Mouse (Mus musculus) heart, adult 2 months (tissue): ENCODE measurements around the gene Lbx2.

Source experiments
- CTCF ChIP-seq: fragments of 200-600 bp; IDR thresholded peaks from 2 replicates; pipeline ENCODE4 v1.8.1; 2022; ENCODE audit warnings: antibody characterized with exemption, mild to moderate bottlenecking, moderate library complexity
- POLR2A ChIP-seq: fragments of 200-500 bp; IDR thresholded peaks from 2 replicates; pipeline ENCODE4 v1.6.1; 2011; ENCODE audit warnings: mild to moderate bottlenecking, low read depth, low read length, control low read depth; ENCODE audit not compliant: insufficient read depth

GRCm38 (mm10) chr6:83101316-83101687 is 15.1 kb downstream of the Lbx2 start, which contains the start of the genes Ccdc142 and Gm42688:
- TF ChIP-seq CTCF, result peak; percentile 68
- TF ChIP-seq POLR2A, result peak; percentile 68
